Comparison of ENCODE assay signal across 19 mouse cellular contexts in the genomic region with DNA sequence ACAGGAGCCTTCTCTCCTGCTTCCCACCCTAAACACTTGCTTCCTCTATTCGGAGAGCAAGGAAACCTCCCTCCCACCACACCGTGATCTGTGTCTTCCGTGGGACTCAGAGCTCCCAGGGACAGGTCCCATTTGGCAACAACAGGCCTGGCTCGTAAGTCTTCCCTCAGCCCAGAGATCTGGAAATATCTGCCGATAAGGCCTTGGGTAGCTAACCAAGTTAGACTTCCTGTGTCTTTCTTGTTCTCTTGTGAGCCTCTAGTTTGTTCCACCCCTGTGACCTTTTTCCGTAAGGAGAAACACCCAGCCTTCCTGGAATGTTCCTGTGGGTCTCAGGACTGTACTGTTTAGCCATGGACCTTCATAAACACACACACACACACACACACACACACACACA. TPM values are rescaled to one million over a fixed set of nuclear protein-coding genes. Genes with fewer than 3 reads are reported as not detected.
DNase-seq lines count a peak whose midpoint lies in the region; ATAC-seq and TF ChIP-seq lines count a peak whose summit lies in the region.
"Had no signal": no experiment of that assay in that cellular context is flagged by ENCODE, and none has a peak within 500 bp of the region (broad histone marks: within the 10 kb centered on the region; RNA-seq: fewer than 3 reads in every experiment).

No protein-coding gene starts in this region.

- no peak overlapping the region for H3K4me2 ChIP-seq in heart, embryonic 13.5 days
- H3K4me2 ChIP-seq: embryonic facial prominence, embryonic 15.5 days; hindbrain, embryonic 14.5 days; intestine, embryonic 15.5 days had no signal

- no peak overlapping the region for H3K9ac ChIP-seq in heart, embryonic 13.5 days
- H3K9ac ChIP-seq: embryonic facial prominence, embryonic 15.5 days; hindbrain, embryonic 14.5 days; intestine, embryonic 15.5 days had no signal

- peaks cover 38% of the 10 kb centered on the region for H3K4me1 ChIP-seq in heart, embryonic 13.5 days
- H3K4me1 ChIP-seq: embryonic facial prominence, embryonic 15.5 days had no signal

- intact Hi-C loops in left cerebral cortex, adult 2 months (cut with DNase I) = no loop called here

- no peaks in the 10 kb centered on the region for H3K27me3 ChIP-seq in heart, embryonic 13.5 days (replicated peaks)
- H3K27me3 ChIP-seq: embryonic facial prominence, embryonic 15.5 days; intestine, embryonic 15.5 days had no signal

- peaks cover 46% of the 10 kb centered on the region for H3K36me3 ChIP-seq in heart, embryonic 13.5 days
- H3K36me3 ChIP-seq: intestine, embryonic 15.5 days had no signal

- TF ChIP-seq CTCF in left cerebral cortex, adult 2 months (IDR thresholded peaks at IDR 0.05) = no peak

- no peaks in the 10 kb centered on the region for H3K9me3 ChIP-seq in heart, embryonic 13.5 days
- H3K9me3 ChIP-seq: embryonic facial prominence, embryonic 15.5 days; hindbrain, embryonic 10.5 days; intestine, embryonic 15.5 days had no signal

- no peak for ATAC-seq in heart, embryonic 13.5 days (ENCODE audit: extremely low read depth, insufficient number of reproducible peaks, low FRiP score, low TSS enrichment)
- ATAC-seq: forebrain, embryonic 14.5 days; intestine, embryonic 15.5 days had no signal

- 54% methylated on average over 6 of the region's 6 CpGs for WGBS in heart, embryonic 13.5 days

- no peak overlapping the region for H3K4me3 ChIP-seq in heart, embryonic 13.5 days
- H3K4me3 ChIP-seq in left cerebral cortex, adult 2 months = no peak overlapping the region
- H3K4me3 ChIP-seq: embryonic facial prominence, embryonic 15.5 days; erythroblast, embryonic 14.5 days; forebrain, embryonic 10.5 days; hindbrain, embryonic 10.5 days; intestine, embryonic 15.5 days had no signal

- H3K27ac ChIP-seq in heart, embryonic 13.5 days (replicated peaks) = peak overlapping the region; percentile 56; the same call in 1 of the 2 replicates
- H3K27ac ChIP-seq in left cerebral cortex, adult 2 months = peak overlapping the region; percentile 19; the same call in 1 of the 2 replicates
- H3K27ac ChIP-seq: embryonic facial prominence, embryonic 15.5 days; forebrain, embryonic 10.5 days; hindbrain, embryonic 10.5 days; hindbrain, embryonic 14.5 days; intestine, embryonic 15.5 days had no signal

- peak; percentile 93 for DNase-seq in heart, adult 11 months
- DNase-seq in heart, adult 8-10 months (ENCODE audit: low spot score) = no peak
- no peak for DNase-seq in heart, postnatal 4 days
- no peak for DNase-seq in left cerebral cortex, adult 2 months (ENCODE audit: extremely low spot score in 1 of 2, low spot score in 2 of 2)
- no peak for DNase-seq in left cerebral cortex, adult 18-20 months (ENCODE audit: low spot score in 2 of 2)
- DNase-seq: adrenal gland, postnatal 10 days; cerebellum, adult 11 months; cerebellum, adult 8-10 months; cerebellum, postnatal 14 days; embryo, embryonic 11 days; gastrocnemius, postnatal 10 days had no signal

RNA-seq across cellular contexts. Expression of a gene that starts 7.8 kb away (rescaled TPM):
- total RNA-seq in heart, adult 8-10 months (2022) = 1 to 10 TPM; 4.1 to 7.0 (median 5.2) TPM
- polyA plus RNA-seq in heart, embryonic 13.5 days (2015; fragmentation: Nextera tagmentation; extraction: Ambion mirVana) = 19.6 and 20.9 TPM in 2 replicates
- 10 to 100 TPM; 19.4 to 19.7 TPM for total RNA-seq in heart, postnatal 4 days (2021)
- total RNA-seq in left cerebral cortex, adult 2 months (2021) = 10 to 100 TPM; 69.9 to 74.0 TPM
- 10 to 100 TPM; 60.4 to 64.9 TPM for total RNA-seq in left cerebral cortex, adult 18-20 months (2021)

RNA-seq across cellular contexts. Expression of a gene that starts 44.6 kb away (rescaled TPM):
- total RNA-seq in heart, adult 8-10 months (2022) = 10 to 100 TPM; 15.3 to 21.1 (median 19.7) TPM
- 35.7 and 37.4 TPM in 2 replicates for polyA plus RNA-seq in heart, embryonic 13.5 days (2015; fragmentation: Nextera tagmentation; extraction: Ambion mirVana)
- total RNA-seq in heart, postnatal 4 days (2021) = 10 to 100 TPM; 31.5 to 33.2 TPM
- 10 to 100 TPM; 21.2 to 23.2 TPM for total RNA-seq in left cerebral cortex, adult 2 months (2021)
- total RNA-seq in left cerebral cortex, adult 18-20 months (2021) = 10 to 100 TPM; 18.3 to 21.1 TPM

RNA-seq across cellular contexts. Expression of a gene that starts 56.7 kb away (rescaled TPM):
- total RNA-seq in heart, adult 8-10 months (2022) = 10 to 100 TPM; 19.6 to 26.6 (median 23.8) TPM
- polyA plus RNA-seq in heart, embryonic 13.5 days (2015; fragmentation: Nextera tagmentation; extraction: Ambion mirVana) = 13.8 and 14.0 TPM in 2 replicates
- total RNA-seq in heart, postnatal 4 days (2021) = 10 to 100 TPM; 26.2 to 29.0 TPM
- total RNA-seq in left cerebral cortex, adult 2 months (2021) = 10 to 100 TPM; 17.3 to 18.1 TPM
- total RNA-seq in left cerebral cortex, adult 18-20 months (2021) = 10 to 100 TPM; 17.1 to 18.0 TPM
